Mouse (Mus musculus): Measurements from ENCODE around the gene Zbtb7a. TPM values are rescaled to one million over a fixed set of nuclear protein-coding genes. Genes with fewer than 3 reads are reported as not detected.

The Zbtb7a gene
- polyA plus RNA-seq, 1 experiment from 2014 or later = 7.5 TPM

- Histone ChIP-seq H3K4me3 (no peak overlapping the region), H3K9me3 (no peaks in the 10 kb centered on the region), H3K27ac (no peak overlapping the region), H3K36me3 (replicated peaks) (no peaks in the 10 kb centered on the region), H3K4me1 (peaks cover 12% of the 10 kb centered on the region), H3K27me3 (ENCODE audit: poor library complexity, severe bottlenecking) (peaks cover 48% of the 10 kb centered on the region)
- 84% methylated on average over 13 of the region's 13 CpGs for WGBS
- no peak for DNase-seq (ENCODE audit: extremely low spot score, low spot score)
Observed at GRCm38 (mm10) chr10:81200141-81200540, 65.1 kb downstream of the Zbtb7a start.

- peaks cover 42% of the 10 kb centered on the region for H3K27me3 ChIP-seq (ENCODE audit: poor library complexity, severe bottlenecking)
- no peak for DNase-seq (ENCODE audit: extremely low spot score, low spot score)
- no peaks in the 10 kb centered on the region for H3K36me3 ChIP-seq (replicated peaks)
- no peaks in the 10 kb centered on the region for H3K9me3 ChIP-seq
- H3K4me3 ChIP-seq = no peak overlapping the region
- H3K27ac ChIP-seq = no peak overlapping the region
- peaks cover 10% of the 10 kb centered on the region for H3K4me1 ChIP-seq
- WGBS = 82% methylated on average over 20 of the region's 20 CpGs
Observed at GRCm38 (mm10) chr10:81200605-81201287, 65.7 kb downstream of the Zbtb7a start.

- H3K9me3 ChIP-seq = no peaks in the 10 kb centered on the region
- H3K27me3 ChIP-seq (ENCODE audit: poor library complexity, severe bottlenecking) = peaks cover 29% of the 10 kb centered on the region
- no peak within 1 kb of the TSS for H3K4me3 ChIP-seq
- 64% methylated on average over 13 of the region's 13 CpGs for WGBS
- no peak for DNase-seq (ENCODE audit: extremely low spot score, low spot score)
- no peaks in the 10 kb centered on the region for H3K36me3 ChIP-seq (replicated peaks)
- no peak within 1 kb of the TSS for H3K27ac ChIP-seq
- peaks cover 10% of the 10 kb centered on the region for H3K4me1 ChIP-seq
Observed at GRCm38 (mm10) chr10:81201807-81202758, 67.1 kb downstream of the Zbtb7a start, which contains the start of gene Nmrk2. Gene Nmrk2 (minus strand): TSS chr10:81202051.

Small RNAs within 50 kb of the gene (microRNA-seq; reads per million reads assigned to microRNA genes)
- not detected for gene Mir5615-1
- gene Mir5615-2 = not detected

Other genes starting within 250 kb of the Zbtb7a start
- 395 and 401 TPM in 2 replicates for gene Timm13, start 234.3 kb upstream of the Zbtb7a start, polyA plus RNA-seq (2016; fragmentation: Nextera tagmentation; extraction: Ambion mirVana)
- 85.6 and 89.5 TPM in 2 replicates for gene Lmnb2, start 217.0 kb upstream of the Zbtb7a start, polyA plus RNA-seq (2016; fragmentation: Nextera tagmentation; extraction: Ambion mirVana)
- 5.9 and 6.3 TPM in 2 replicates for gene Gadd45b, start 205.1 kb upstream of the Zbtb7a start, polyA plus RNA-seq (2016; fragmentation: Nextera tagmentation; extraction: Ambion mirVana)
- gene Gng7, start 120.3 kb upstream of the Zbtb7a start, polyA plus RNA-seq (2016; fragmentation: Nextera tagmentation; extraction: Ambion mirVana) = 6.3 and 6.9 TPM in 2 replicates
- gene Diras1, start 109.6 kb upstream of the Zbtb7a start, polyA plus RNA-seq (2016; fragmentation: Nextera tagmentation; extraction: Ambion mirVana) = 2.1 and 2.5 TPM in 2 replicates
- gene Slc39a3, start 97.8 kb upstream of the Zbtb7a start, polyA plus RNA-seq (2016; fragmentation: Nextera tagmentation; extraction: Ambion mirVana) = 15.7 and 15.8 TPM in 2 replicates
- gene Sgta, start 75.0 kb upstream of the Zbtb7a start, polyA plus RNA-seq (2016; fragmentation: Nextera tagmentation; extraction: Ambion mirVana) = 285 and 286 TPM in 2 replicates
- 106 and 114 TPM in 2 replicates for gene Thop1, start 65.2 kb upstream of the Zbtb7a start, polyA plus RNA-seq (2016; fragmentation: Nextera tagmentation; extraction: Ambion mirVana)
- 0.14 and 0.22 TPM in 2 replicates for gene Creb3l3, start 36.3 kb upstream of the Zbtb7a start, polyA plus RNA-seq (2016; fragmentation: Nextera tagmentation; extraction: Ambion mirVana)
- 186 and 206 TPM in 2 replicates for gene Map2k2, start 29.3 kb upstream of the Zbtb7a start, polyA plus RNA-seq (2016; fragmentation: Nextera tagmentation; extraction: Ambion mirVana)
- 56.2 and 58.7 TPM in 2 replicates for gene Pias4, start 32.7 kb downstream of the Zbtb7a start, polyA plus RNA-seq (2016; fragmentation: Nextera tagmentation; extraction: Ambion mirVana)
- gene Eef2, start 41.4 kb downstream of the Zbtb7a start, polyA plus RNA-seq (2016; fragmentation: Nextera tagmentation; extraction: Ambion mirVana) = 596 and 599 TPM in 2 replicates
- 41.6 and 44.9 TPM in 2 replicates for gene Dapk3, start 47.8 kb downstream of the Zbtb7a start, polyA plus RNA-seq (2016; fragmentation: Nextera tagmentation; extraction: Ambion mirVana)
- not detected in 2 replicates for gene 4930442H23Rik, start 48.6 kb downstream of the Zbtb7a start, polyA plus RNA-seq (2016; fragmentation: Nextera tagmentation; extraction: Ambion mirVana)
- not detected in 2 replicates for gene Nmrk2, start 66.8 kb downstream of the Zbtb7a start, polyA plus RNA-seq (2016; fragmentation: Nextera tagmentation; extraction: Ambion mirVana)
- 5.3 and 6.7 TPM in 2 replicates for gene Atcay, start 95.6 kb downstream of the Zbtb7a start, polyA plus RNA-seq (2016; fragmentation: Nextera tagmentation; extraction: Ambion mirVana)
- 2.4 and 2.7 TPM in 2 replicates for gene Zfr2, start 97.9 kb downstream of the Zbtb7a start, polyA plus RNA-seq (2016; fragmentation: Nextera tagmentation; extraction: Ambion mirVana)
- gene Matk, start 117.7 kb downstream of the Zbtb7a start, polyA plus RNA-seq (2016; fragmentation: Nextera tagmentation; extraction: Ambion mirVana) = 3.7 and 5.0 TPM in 2 replicates
- 217 TPM in 2 replicates for gene Mrpl54, start 131.7 kb downstream of the Zbtb7a start, polyA plus RNA-seq (2016; fragmentation: Nextera tagmentation; extraction: Ambion mirVana)
- 51.9 and 52.1 TPM in 2 replicates for gene Apba3, start 131.7 kb downstream of the Zbtb7a start, polyA plus RNA-seq (2016; fragmentation: Nextera tagmentation; extraction: Ambion mirVana)
- gene Tjp3, start 156.4 kb downstream of the Zbtb7a start, polyA plus RNA-seq (2016; fragmentation: Nextera tagmentation; extraction: Ambion mirVana) = 8.8 and 10.1 TPM in 2 replicates
- gene Pip5k1c, start 157.7 kb downstream of the Zbtb7a start, polyA plus RNA-seq (2016; fragmentation: Nextera tagmentation; extraction: Ambion mirVana) = 60.6 and 62.1 TPM in 2 replicates
- 56.0 and 56.7 TPM in 2 replicates for gene Cactin, start 185.9 kb downstream of the Zbtb7a start, polyA plus RNA-seq (2016; fragmentation: Nextera tagmentation; extraction: Ambion mirVana)
- gene Tbxa2r, start 193.5 kb downstream of the Zbtb7a start, polyA plus RNA-seq (2016; fragmentation: Nextera tagmentation; extraction: Ambion mirVana) = 2.4 and 3.0 TPM in 2 replicates
- not detected in 2 replicates for gene Gipc3, start 208.0 kb downstream of the Zbtb7a start, polyA plus RNA-seq (2016; fragmentation: Nextera tagmentation; extraction: Ambion mirVana)
- gene Hmg20b, start 215.3 kb downstream of the Zbtb7a start, polyA plus RNA-seq (2016; fragmentation: Nextera tagmentation; extraction: Ambion mirVana) = 101 and 108 TPM in 2 replicates
- gene Mfsd12, start 222.3 kb downstream of the Zbtb7a start, polyA plus RNA-seq (2016; fragmentation: Nextera tagmentation; extraction: Ambion mirVana) = 6.7 and 7.5 TPM in 2 replicates
- gene 4930404N11Rik, start 230.6 kb downstream of the Zbtb7a start, polyA plus RNA-seq (2016; fragmentation: Nextera tagmentation; extraction: Ambion mirVana) = 0.35 and 0.52 TPM in 2 replicates
- gene Fzr1, start 243.3 kb downstream of the Zbtb7a start, polyA plus RNA-seq (2016; fragmentation: Nextera tagmentation; extraction: Ambion mirVana) = 135 and 139 TPM in 2 replicates
- 96.8 and 97.9 TPM in 2 replicates for gene Dohh, start 249.2 kb downstream of the Zbtb7a start, polyA plus RNA-seq (2016; fragmentation: Nextera tagmentation; extraction: Ambion mirVana)
- 2.6 and 3.1 TPM in 2 replicates for gene Gm48551, start 249.2 kb downstream of the Zbtb7a start, polyA plus RNA-seq (2016; fragmentation: Nextera tagmentation; extraction: Ambion mirVana)